Mouse (Mus musculus) common myeloid progenitor, adult 5-6 weeks (primary cell): ENCODE results near the gene Zzz3. TPM values are rescaled to one million over a fixed set of nuclear protein-coding genes. Genes with fewer than 3 reads are reported as not detected.

ENCODE experiments used
- ATAC-seq: replicated peaks from 2 replicates; pipeline ENCODE4 v1.8.0; 2016; ENCODE audit warnings: low read depth, mild to moderate bottlenecking, moderate TSS enrichment, inconsistent platforms; ENCODE audit not compliant: poor library complexity, severe bottlenecking
- total RNA-seq: library from RNA; stranded (forward); fragments of 200-1000, 187-1606 nt; gene quantifications from 2 replicates; pipeline ENCODE4 v1.2.3, GENCODE M21; 2017

Zzz3 gene
- total RNA-seq, result 75.6 and 95.0 TPM in 2 replicates

GRCm38 (mm10) chr3:152395350-152396277, at the start of gene Zzz3:
Zzz3 (plus strand) TSS chr3:152395473.
- ATAC-seq, result peak; percentile 72

DNA sequence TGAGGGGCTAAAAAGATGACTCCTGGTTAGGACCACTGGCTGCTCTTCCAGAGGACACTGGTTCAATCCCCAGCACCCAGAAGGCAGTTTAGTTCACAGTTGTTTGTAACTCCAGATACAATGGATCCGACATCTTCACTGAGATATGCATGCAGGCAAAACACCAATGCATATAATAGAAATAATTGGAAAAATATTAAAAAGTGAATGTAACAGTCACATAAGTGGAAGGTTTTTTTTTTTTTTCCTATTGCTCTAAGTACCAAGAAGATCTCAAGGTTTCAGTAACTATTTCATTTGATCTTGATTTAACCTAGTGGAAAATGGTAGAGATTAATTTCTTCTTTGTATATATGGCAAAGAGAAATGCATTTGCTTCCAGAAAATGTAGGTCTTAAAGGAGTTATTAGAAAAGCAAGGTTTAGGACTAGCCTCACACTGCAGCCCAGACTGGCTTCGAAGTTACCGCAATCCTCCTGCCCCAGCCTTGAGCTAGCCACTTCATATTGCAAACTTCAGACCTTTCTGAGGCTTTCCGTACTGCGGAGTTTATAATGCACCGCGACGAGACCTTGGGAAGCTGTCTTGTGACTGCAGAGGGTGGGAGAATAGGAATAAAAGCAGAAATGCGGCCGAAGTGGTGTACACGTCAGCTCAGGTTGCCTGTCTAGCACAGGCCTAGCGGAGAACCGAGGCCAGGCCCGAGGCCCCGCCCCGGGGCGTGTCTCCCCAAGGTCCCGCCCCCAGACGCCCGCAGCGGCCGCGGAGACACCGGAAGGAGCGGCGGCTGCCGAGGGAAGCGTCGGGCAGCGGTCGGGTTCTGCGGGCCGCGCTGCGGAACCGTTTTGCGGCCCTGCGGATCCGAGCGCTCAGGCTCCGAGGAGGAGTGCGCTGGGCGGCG, 49.3 kb upstream of the Zzz3 start, which contains the start of gene Usp33:
TSS of gene Usp33 (plus strand) at position 747 of the 901 bp plus-strand sequence.
- peak; percentile 93 for ATAC-seq

- ATAC-seq, result no peak; the same call in 1 of the 2 replicates
These were observed 48.6 kb upstream of the Zzz3 start for GRCm38 (mm10) chr3:152346633-152347141.

GRCm38 (mm10) chr3:152347227-152347626, 48.0 kb upstream of the Zzz3 start:
- no peak for ATAC-seq

DNA sequence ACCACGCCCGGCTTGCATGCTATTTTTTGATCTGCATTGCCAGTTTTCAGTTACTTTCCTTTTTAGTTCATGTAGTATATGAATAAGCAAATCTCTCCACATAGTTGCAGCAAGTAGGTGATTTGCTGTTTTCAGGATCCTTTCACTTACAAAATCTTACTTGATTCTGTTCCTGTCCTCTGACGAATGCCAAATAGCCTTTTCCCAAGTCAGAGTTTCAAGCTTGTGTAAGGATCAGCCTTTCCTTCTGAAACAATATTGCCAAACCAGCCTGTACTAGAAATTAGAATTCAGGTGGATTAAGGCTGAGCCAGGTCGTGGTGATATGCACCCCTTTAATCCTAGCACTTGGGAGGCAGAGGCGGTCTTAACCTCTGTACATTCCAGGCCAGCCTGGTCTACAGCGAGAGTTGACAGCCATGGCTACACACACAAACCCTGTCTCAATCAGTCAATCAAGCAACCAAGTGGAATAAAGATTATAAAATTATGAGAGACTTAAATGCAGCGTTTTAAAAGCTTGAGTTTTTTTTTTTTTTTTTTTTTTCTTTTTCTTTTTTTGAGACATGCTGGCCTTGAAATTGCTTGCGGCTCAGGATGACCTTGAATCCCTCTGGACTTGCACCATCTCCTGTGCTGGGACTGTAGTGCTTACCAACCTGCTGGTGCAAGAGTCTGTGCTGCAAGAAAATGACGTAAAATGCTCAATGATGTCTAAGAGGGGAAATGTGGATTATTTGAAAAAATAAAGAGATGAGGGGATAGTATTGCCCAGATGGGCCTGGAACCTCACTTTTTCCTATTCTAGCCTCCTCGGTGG, 47.1 kb upstream of the Zzz3 start:
- ATAC-seq, result no peak

DNA sequence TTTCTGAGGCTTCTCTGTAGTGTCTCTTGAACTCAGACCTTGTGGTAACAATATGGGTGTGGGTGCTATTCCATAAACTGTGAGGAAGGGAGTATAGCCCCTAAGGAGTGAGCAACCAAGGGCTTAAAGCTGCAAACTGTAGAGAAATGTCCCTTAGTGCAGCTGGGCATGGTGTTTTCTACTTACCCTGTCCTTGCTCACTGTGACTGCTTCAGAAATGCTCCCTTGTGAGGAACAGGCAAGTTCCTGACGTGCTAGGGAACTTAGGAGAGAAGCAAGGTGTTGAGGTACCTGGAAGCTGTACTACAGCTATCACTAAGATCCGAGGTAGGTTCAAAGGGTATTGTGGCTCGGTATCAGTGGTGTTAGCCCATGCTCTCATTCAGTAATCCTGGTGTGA, 44.8 kb upstream of the Zzz3 start:
- no peak for ATAC-seq

- no peak for ATAC-seq
These were observed 44.3 kb upstream of the Zzz3 start for GRCm38 (mm10) chr3:152350966-152351365.

DNA sequence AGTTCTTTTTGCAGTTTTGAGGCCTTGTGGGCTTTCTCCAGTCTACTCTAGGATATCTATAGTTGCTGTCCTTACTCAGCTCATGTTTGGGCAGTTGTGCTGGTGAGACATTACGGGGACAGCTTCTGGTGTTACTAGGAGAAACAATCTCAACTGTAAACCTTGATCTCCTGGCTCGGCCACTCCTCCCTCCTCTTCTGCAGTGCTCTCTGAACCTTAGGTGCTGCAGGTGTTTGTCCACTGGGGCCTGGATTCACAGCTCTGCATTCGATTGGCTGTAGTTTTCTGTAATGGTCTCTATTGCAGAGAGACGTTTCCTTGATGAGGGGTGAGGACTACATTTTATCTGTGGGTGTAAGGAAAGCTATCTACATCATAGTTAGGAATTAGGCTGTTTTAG, 43.0 kb upstream of the Zzz3 start:
- no peak for ATAC-seq

- no peak for ATAC-seq
These were observed 41.7 kb upstream of the Zzz3 start for GRCm38 (mm10) chr3:152353434-152354177.

DNA sequence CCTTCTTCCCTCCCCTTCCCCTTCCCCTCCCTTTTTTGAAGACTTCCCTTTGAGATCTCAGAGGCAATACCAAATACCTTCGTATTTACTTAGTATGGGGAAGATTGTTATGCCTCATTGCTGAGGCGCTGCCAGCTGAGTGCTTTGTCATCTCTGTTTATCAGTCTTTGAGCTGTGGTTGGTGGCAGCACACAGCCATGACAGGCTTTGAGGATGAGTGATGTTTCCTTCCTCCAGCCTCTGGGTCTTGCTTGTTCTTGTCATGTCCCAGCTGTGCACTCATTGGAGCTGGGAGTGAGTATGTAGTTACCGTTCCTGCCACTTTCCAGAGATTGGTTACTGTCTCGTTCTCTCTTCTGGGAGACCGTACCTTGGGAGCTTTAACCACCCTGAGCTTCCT, 39.9 kb upstream of the Zzz3 start:
- ATAC-seq, result peak; percentile 99

DNA sequence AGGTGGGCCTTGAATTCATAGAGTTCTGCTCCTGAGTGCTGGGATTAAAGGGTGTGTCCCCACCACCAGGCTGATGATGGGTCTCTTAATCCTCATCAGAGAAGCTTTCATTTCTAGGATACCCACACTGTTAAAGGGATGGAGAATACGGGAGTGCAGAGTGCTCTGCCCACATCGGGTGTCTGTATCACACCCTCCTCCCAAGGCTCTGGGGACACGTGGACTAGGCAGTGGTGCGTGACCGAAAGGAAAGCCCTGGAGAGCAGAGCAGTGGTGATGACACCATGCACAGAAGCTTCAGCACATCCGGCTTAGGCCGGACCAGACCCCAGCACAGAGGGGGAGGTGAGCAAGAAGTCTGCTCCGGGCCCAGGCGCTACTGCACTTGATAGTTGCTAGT, 38.5 kb upstream of the Zzz3 start:
- ATAC-seq, result no peak

DNA sequence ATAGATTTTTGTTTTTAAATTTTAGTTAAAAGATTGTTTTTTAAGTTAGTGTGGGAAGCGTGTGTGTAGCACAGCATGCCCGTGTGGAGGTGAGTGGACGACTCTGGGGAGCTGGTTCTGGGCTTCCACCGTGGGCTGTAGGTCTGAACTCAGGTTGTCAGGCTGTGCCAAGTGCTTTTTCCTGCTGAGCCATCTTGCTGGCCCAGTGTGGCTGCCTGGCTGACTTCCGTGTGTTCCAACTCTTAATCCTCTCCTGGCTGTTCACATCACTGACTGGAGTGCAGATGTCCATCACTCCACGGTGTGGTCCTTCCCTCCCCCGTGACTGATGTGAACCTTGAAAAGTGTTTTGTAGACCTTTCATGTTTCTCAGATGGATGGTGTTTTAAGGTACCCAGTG, 36.1 kb upstream of the Zzz3 start:
- no peak for ATAC-seq

DNA sequence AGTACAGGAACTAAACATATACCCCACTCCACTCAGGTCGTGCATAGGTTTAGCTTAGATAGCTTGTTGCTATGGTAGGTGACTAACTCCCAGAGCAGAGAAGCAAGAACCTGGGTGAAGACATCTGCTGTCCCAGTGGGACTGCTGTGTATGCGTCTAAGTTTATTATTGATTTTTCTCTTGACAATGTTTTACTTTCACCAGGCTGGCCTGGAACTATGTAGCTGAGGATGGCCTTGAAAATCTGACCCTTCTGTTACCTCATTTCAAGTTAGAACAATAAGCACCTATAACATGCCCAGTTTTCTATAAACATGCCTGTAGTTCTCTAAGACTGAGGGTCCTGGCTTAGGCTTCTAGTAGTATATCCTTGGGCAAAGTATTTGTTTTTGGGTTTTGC, 31.1 kb upstream of the Zzz3 start:
- ATAC-seq, result no peak

- no peak for ATAC-seq
These were observed 19.2 kb upstream of the Zzz3 start for GRCm38 (mm10) chr3:152376063-152376462.

GRCm38 (mm10) chr3:152384106-152384505, 11.2 kb upstream of the Zzz3 start:
- no peak for ATAC-seq

DNA sequence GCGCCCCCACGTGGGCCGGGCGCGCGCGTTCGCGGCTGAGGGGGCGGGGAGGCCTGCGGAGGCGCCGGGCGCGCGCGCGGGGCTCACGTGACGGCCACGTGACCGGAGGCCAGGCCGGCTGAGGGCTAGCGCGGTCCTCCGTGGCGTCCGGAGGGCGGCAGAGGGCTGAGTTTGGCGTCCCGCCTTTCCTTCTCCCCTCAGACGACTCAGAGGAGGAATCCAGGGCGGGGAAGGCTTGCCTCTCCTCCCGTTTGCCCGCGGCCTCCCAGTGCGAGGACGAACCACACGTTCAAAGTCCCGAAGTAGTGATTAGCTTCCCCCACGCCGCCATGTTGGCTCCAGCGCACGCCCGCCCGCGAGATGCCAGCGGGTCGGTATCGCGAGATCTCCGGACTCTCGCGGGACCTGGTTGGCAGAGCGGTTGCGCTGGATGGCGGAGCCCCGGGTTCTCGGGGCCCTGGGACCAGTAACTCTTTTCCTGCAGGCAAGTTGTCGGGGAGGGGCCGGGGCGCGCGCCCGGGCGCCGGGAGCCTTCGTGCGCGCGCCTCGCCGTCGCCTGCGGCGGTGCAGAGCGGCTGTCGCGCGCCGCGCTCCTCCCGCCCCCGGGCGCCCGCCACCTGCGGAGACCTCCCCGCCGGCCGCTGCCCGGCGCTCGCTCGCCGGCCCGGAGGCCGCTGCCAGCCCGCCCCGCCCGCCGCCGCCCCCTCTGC, 1.2 kb downstream of the Zzz3 start:
- peak; percentile 81 for ATAC-seq

DNA sequence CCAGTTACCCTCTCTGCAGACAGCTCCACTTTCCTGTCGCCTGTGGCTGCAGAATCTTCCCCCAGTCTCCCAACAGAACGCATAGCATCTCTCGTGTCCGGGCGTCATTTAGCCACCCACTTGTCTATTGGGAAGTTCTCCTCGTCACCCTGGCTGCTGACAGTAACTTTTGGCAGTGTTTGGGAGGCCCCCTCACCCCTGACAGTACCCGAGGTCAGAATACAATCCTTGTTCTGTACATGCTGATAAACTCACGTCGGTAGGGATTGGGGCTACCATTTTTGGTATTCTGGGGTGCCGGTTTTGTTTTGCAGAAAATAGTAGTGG, 1.7 kb downstream of the Zzz3 start:
- ATAC-seq, result peak; percentile 7; the same call in 1 of the 2 replicates

- no peak for ATAC-seq
These were observed 2.2 kb downstream of the Zzz3 start for GRCm38 (mm10) chr3:152397335-152397940.
